Mouse (Mus musculus): Measurements from ENCODE around the gene Cyp2b9. TPM values are rescaled to one million over a fixed set of nuclear protein-coding genes. Genes with fewer than 3 reads are reported as not detected.

Gene Cyp2b9
- total RNA-seq (2023): not detected

GRCm38 (mm10) chr7:26173111-26173510 lies at the start of gene Cyp2b9:
Gene Cyp2b9 (plus strand): TSS chr7:26173411.

GRCm38 (mm10) chr7:26260034-26260433 lies 86.8 kb downstream of the Cyp2b9 start, which contains the start of gene Vmn1r184:
Gene Vmn1r184 (plus strand): TSS chr7:26260334.

Other genes starting within 250 kb of the Cyp2b9 start
- not detected for gene Cyp2b13, start 111.9 kb upstream of the Cyp2b9 start, total RNA-seq (2023)
- not detected for gene Vmn1r184, start 86.9 kb downstream of the Cyp2b9 start, total RNA-seq (2023)
- gene Cyp2a4, start 133.8 kb downstream of the Cyp2b9 start, total RNA-seq (2023): not detected
- not detected for gene Nlrp9c, start 230.3 kb downstream of the Cyp2b9 start, total RNA-seq (2023)

Data from CD8-positive naive resting alpha-beta T cell, adult 57 days (primary cell).